Mouse (Mus musculus): ENCODE results near the gene Pde6c.

- TF ChIP-seq CTCF (IDR thresholded peaks at IDR 0.05; ENCODE audit: low read depth, low read length) (no peak), POLR2AphosphoS5 (IDR thresholded peaks at IDR 0.05; ENCODE audit: insufficient replicate concordance, low read depth, low read length) (no peak), TAL1 (conservative IDR thresholded peaks at IDR 0.05; ENCODE audit: low read depth, low read length) (no peak), GATA2 (IDR thresholded peaks at IDR 0.05; ENCODE audit: borderline replicate concordance, low read depth, low read length) (no peak), GATA1 (IDR thresholded peaks at IDR 0.05; ENCODE audit: borderline replicate concordance, low read length) (no peak)
These were observed 54.2 kb downstream of the Pde6c start for GRCm38 (mm10) chr19:38186631-38187344.
